Mouse (Mus musculus) erythroid progenitor cell, adult 5-6 weeks (primary cell): ENCODE data around the gene Tmem151a. TPM values are rescaled to one million over a fixed set of nuclear protein-coding genes. Genes with fewer than 3 reads are reported as not detected.
A peak's percentile ranks its signal among the peaks of the same experiment; 100 is the strongest.
"Not testable (repeated sequence)": the region's sequence is repeated elsewhere in the genome, so short reads cannot be mapped to it uniquely, and the experiment has no call there.

Source experiments
- ATAC-seq: replicated peaks from 2 replicates; pipeline ENCODE4 v1.8.0; 2016; ENCODE audit warnings: moderate number of reproducible peaks, mild to moderate bottlenecking, moderate TSS enrichment, inconsistent platforms; ENCODE audit not compliant: poor library complexity, low FRiP score, severe bottlenecking
- total RNA-seq, 2 experiments: library from RNA; stranded (forward) in 1 of 2; stranded (reverse) in 1 of 2; fragments of 150-400 nt in 1 of 2; fragments of 186-747, 209-891 nt in 1 of 2; gene quantifications; 2 replicates each; pipeline versions ENCODE4 v1.2.3 to v1.2.4; 2015 to 2017; ENCODE audit warnings: low replicate concordance in 2 of 2

Tmem151a gene
- total RNA-seq, 2 experiments from 2014 or later: not detected

DNA sequence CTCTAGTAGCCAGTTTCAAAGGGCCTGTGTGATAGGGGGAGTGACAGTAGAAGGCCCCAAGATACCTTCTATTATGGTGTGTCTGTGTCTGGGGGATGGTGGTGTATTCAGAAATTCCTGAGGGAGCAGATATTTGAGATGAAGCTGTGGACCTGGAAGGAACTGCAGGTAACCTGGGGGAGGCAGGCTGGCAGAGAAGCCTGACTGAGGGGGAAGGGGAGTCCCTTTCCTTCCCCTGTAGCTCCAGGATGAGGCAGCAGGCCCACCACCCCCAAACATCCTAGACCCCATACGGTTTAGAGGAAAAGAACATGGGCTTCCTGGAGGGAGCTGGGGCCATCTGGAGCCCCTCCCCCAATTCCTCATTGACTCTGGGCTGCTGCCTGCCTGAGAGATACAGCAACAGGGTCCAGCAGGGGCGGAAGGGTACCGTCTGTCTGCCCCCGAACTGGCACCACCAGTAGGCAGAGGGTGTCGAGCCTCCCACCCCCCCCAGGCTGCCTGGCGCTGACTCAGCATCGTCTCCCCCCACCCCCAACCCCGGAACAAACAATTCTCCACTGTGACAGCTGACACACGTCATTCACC is 10.7 kb upstream of the Tmem151a start:
- no peak for ATAC-seq

- ATAC-seq: no peak
Observed at GRCm38 (mm10) chr19:5094746-5095417, 9.6 kb upstream of the Tmem151a start.

GRCm38 (mm10) chr19:5094243-5094632 is 8.9 kb upstream of the Tmem151a start:
- peak; percentile 83 for ATAC-seq

GRCm38 (mm10) chr19:5093481-5094242 is 8.3 kb upstream of the Tmem151a start:
- no peak for ATAC-seq

DNA sequence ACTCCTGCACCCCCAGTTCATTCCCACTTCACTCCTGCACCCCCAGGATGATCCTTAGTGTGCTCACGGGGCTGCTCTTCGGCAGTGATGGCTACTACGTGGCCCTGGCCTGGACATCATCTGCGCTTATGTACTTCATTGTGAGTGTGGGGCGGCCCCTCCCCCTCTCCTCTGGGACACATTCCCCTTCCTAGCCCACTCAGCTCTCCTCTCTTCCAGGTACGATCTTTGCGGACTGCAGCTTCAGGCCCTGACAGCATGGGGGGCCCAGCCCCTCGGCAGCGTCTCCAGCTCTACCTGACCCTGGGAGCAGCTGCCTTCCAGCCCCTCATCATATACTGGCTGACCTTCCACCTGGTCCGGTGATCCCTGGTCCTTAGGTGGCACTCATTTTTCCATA is 6.8 kb upstream of the Tmem151a start:
- no peak for ATAC-seq

DNA sequence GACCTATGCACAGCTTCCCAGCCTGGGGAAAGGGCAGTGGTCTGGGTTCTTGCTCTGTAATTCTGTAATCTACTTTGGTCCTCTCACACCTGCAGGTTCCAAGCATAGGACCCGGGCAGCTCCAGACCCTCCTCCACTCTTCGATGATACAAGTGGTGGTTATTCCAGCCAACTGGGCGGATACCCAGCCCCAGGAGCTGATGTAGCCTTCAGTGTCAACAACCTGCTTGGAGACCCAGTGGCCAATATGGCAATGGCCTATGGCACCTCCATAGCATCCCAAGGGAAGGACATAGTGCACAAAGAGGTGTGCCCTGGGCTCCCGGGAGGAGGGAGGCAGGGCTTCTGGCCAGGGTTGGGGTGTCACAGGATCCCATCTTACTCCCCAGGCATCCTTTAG is 4.0 kb upstream of the Tmem151a start:
- no peak for ATAC-seq

DNA sequence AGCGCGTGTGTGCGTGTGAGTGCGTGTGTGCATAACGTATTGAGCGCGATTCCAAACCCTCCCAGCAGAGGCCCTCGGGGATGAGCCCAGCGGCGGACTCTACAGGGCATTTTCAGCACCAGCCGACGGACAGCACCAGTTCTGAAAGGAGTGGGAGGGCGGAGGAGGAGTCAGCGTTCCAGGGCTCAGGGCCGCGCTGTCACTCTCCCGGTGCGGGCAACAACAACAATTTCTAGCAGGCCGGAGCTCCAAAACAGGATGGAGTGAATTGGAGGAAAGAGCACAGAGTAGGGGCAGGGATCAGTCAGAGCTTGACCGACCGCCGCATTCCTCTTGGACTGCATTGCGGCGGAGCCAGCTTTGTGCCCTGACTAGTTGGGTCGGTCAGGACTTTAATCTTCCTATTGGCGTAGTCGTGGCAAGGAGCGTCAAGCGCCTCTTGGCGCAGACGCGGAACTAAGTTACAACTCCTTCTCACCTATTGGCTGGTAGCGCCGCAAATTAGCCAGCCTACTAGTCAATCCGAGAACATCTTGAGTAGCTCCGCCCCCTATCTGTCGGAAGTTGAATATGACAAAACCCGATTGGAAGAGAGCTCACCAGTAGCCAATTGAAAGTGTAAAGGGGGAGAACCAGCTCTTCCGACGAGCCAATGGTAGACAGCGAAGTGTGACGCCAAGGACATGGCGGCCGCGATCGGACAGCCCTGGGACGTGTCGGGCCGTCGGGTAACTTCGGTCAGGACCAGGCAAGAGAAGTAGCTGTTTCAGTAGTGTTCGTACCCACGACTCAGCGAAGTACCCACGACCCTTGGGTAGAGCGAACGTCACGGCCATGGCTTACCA is 2.8 kb upstream of the Tmem151a start, which contains the start of gene Yif1a:
Gene Yif1a (plus strand): TSS at position 655 of the 845 bp plus-strand sequence.
- peak; percentile 87 for ATAC-seq

DNA sequence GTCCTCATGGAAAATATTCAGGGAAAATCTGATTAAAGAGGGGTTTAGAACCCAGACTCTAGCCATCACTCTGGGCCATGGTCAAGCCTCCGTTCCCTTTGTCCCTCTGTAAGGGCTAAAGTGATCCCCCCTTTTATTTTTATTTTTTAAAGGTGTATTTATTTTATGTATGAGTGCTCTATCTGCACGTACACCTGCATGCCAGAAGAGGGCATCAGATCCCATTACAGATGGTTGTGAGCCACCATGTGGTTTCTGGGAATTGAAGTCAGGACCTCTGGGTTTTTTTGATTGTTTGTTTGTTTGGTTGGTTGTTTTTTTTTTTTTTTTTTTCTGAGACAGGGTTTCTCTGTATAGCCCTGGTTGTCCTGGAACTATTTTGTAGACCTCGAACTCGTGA is 1.2 kb upstream of the Tmem151a start:
- ATAC-seq: not testable (repeated sequence)

GRCm38 (mm10) chr19:5084834-5085144 is 542 bp downstream of the Tmem151a start:
- no peak for ATAC-seq

GRCm38 (mm10) chr19:5083961-5084833 is 1.1 kb downstream of the Tmem151a start:
- no peak for ATAC-seq

DNA sequence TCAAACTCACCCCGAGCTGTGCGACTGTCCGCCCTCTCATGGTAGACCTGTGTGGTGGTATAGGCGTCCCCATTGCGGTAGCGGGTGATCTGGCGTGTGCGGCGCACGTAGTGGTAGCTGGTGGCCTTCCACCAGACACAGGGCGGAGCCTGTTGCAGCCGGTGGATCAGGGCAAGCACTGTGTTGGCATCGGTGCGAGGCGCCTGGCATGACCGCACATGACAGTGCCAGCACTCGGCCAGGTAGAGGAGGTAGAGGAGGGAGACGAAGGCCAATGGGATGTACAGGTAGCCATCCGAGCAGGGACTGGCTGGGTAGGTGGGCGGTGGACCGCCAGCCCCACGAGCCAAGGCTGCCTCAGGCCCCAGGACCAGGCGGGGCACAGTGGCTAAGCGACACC is 2.7 kb downstream of the Tmem151a start:
- ATAC-seq: no peak

- ATAC-seq: no peak
Observed at GRCm38 (mm10) chr19:5082005-5082404, 3.3 kb downstream of the Tmem151a start.

GRCm38 (mm10) chr19:5079279-5079678 is 6.1 kb downstream of the Tmem151a start:
- no peak for ATAC-seq

GRCm38 (mm10) chr19:5073518-5073917 is 11.8 kb downstream of the Tmem151a start:
- ATAC-seq: no peak

- no peak for ATAC-seq
Observed at GRCm38 (mm10) chr19:5073028-5073427, 12.3 kb downstream of the Tmem151a start.

- no peak for ATAC-seq
Observed at GRCm38 (mm10) chr19:5072389-5073019, 12.8 kb downstream of the Tmem151a start.

DNA sequence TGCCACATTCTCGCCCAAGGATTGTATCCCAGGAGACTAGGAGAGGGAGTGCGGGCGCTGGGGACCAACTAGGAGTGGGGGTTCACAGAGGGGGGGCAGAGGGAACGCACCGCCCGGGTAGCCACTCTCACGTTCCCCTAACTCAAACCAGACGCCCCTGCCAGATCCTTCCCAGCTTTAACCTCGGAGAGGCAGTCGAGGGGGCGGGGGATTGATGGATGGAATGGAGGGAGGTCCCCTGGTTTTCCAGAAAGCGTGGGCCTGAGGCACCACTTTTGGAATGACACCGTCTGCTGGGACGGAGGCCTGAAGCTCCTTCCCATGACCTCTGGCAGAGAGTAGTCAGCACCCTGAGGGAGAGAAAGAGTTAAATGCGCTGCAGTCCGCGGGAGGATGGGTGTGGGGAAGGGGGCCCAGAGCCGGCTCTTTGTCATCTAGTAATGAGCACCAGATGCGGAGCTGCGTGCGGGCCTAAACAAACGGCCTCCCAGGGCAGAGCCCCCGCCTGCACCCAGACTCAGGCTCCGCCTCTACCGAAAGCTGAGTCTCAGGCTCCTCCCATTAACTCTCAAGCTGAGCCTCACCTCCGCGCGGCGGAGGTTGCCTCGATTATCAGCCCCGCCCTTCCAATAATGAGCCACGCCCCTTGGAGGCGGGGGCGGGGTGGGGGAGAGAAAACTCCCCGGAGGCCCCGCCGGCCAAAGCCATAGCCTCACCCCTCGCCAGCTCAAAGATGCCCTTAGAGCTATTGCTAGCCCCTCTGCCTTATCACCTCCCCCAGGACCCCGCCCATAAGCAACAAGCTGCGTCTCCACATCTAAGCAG is 13.6 kb downstream of the Tmem151a start:
- ATAC-seq: peak; percentile 82

DNA sequence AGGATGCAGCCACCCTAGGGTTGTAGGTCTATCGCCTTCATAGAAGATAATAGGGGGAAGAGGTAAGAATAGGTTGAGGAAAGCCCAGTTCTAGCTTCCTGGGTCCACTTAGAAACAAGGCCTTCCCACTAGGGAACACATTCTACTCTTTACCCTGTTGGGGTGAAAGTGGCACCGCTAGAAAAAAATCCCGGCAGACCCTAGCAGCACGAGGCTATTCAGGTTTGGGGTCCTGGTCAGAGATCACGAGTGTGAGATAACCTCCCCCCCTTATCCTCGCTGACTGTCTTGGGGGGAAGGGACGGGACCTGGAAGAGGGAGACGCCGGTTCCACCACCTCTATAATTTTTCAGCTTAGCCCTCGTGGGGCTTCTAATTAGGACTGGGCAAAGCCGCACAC is 14.3 kb downstream of the Tmem151a start:
- no peak for ATAC-seq
